Mouse (Mus musculus) bone marrow, adult 2 months (tissue): ENCODE data around the gene Scml4. TPM values are rescaled to one million over a fixed set of nuclear protein-coding genes. Genes with fewer than 3 reads are reported as not detected.

Experiments used
- H3K27ac ChIP-seq: fragments of 200-500 bp; 2 replicates; pipeline ENCODE4 v1.5.1; 2012; ENCODE audit warnings: low read depth, mild to moderate bottlenecking, control low read depth, inconsistent platforms, low read length; ENCODE audit not compliant: control insufficient read depth, poor library complexity, insufficient read depth
- H3K4me1 ChIP-seq: fragments of 200-500 bp; 2 replicates; pipeline ENCODE4 v1.6.1; 2011; ENCODE audit warnings: low read length; ENCODE audit not compliant: control insufficient read depth, insufficient read depth
- H3K4me3 ChIP-seq: fragments of 200-500 bp; replicated peaks from 2 replicates; pipeline ENCODE3; 2011; ENCODE audit warnings: mild to moderate bottlenecking, low read depth, low read length, control low read depth; ENCODE audit not compliant: control insufficient read depth
- CTCF ChIP-seq: fragments of 200-500 bp; IDR thresholded peaks from 2 replicates; pipeline ENCODE4 v1.5.1; 2011; ENCODE audit warnings: low read length, control low read depth; ENCODE audit not compliant: control insufficient read depth, insufficient read depth
- POLR2A ChIP-seq: fragments of 200-500 bp; IDR thresholded peaks from 2 replicates; pipeline ENCODE4 v1.6.1; 2011; ENCODE audit warnings: low read depth, mild to moderate bottlenecking, control low read depth, low read length, borderline replicate concordance; ENCODE audit not compliant: control insufficient read depth
- WGBS: fragments of 180-500 bp; shearing (Covaris S2); methylation state at CpG from one replicate; pipeline ENCODE4 v1.1.7; 2018; 5-methylcytosine and 5-hydroxymethylcytosine counted together
- polyA plus RNA-seq: library from polyadenylated mRNA; stranded (reverse); fragments of >200 nt; gene quantifications from 2 replicates; pipeline ENCODE4 v1.2.4, GENCODE M21; 2011; ENCODE audit warnings: low replicate concordance; ENCODE audit not compliant: missing spikeins, insufficient read depth, insufficient read length

The Scml4 gene
- polyA plus RNA-seq, 1 experiment = 3.7 TPM

DNA sequence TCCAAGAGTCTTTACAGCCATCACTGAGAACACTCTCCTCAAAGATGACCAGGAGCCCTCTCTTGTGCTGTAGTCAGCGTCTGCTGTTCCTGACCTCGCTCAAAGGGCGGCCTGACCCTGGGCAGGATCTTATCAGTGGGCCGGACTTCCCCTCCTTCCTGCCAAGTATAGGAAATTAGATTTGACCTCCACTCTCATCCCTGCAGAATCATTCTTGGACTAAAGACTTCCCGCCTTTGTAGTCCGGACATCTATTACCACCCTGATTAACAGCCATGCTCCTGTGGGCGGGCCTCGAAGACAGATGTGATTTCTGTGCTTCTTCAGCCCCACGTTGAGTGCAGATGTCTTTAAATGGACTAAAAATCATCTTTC lies 91.9 kb downstream of the Scml4 start:
- WGBS = 60% methylated on average over 9 of the region's 9 CpGs
- no peak for TF ChIP-seq POLR2A
- TF ChIP-seq CTCF = no peak
- Histone ChIP-seq H3K4me1 (no peaks in the 10 kb centered on the region), H3K4me3 (no peak overlapping the region), H3K27ac (no peak overlapping the region)

GRCm38 (mm10) chr10:42953601-42954000 lies 93.4 kb downstream of the Scml4 start:
- no peak for TF ChIP-seq POLR2A
- H3K4me1 ChIP-seq = no peaks in the 10 kb centered on the region
- no peak overlapping the region for H3K27ac ChIP-seq
- WGBS = 60% methylated on average over 5 of the region's 5 CpGs
- H3K4me3 ChIP-seq = no peak overlapping the region

DNA sequence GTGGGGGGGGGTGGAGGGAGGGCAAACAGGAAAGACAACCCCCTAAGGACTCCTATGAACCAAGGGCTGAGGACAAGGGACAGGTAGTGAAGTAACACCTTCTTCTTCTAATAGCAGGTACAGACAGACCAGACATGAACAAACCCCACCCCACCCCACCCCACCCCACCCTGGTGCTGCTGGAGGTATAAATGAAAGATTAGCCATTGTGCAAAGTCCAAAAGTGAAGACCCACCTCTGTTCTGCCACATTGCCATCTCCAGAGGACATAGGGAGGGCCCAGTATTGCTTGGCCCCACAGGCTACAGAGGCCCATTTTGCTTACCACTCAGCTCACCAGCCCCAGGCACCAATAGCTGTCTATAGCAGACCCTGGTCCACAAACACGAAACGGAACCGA lies 95.0 kb downstream of the Scml4 start:
- TF ChIP-seq CTCF = no peak
- no peak for TF ChIP-seq POLR2A
- no peak overlapping the region for H3K27ac ChIP-seq
- 82% methylated on average over 3 of the region's 3 CpGs for WGBS
- no peaks in the 10 kb centered on the region for H3K4me1 ChIP-seq
- no peak overlapping the region for H3K4me3 ChIP-seq

DNA sequence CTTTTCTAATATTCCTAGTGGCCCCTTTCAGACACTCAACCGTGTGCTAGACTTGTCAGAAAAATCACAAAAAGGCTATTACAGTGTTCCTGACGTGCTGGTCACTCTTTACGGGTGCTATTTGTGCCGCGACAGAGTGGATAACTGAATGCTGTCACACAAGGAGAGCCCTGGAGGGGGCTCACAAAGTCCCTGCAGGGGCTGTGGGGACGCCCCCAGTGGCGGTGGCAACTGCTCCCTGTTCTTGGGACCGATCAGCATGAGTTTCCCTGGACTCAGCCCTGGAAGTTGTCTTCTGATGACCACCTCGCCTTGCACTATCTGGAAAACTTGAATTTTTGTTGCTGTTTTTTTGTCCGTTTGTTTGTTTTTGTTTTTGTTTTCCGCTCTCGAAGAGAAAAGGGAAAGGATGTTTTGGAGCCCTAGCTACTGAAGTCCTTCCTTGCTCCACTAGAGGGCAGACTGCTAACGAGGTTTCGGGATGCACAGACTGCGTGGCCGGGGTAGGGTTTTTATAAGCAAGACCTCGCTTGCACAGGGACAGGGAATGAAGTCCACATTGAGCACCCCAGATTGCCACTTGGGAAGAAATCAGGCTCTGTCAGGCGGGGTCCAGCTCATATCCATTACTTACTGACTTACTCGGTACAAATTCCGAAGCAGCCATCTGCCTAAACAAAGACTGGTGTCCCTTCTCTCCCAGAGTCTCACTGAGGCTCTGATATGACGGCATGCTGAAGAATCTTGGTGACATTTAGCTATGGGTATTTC lies 97.9 kb downstream of the Scml4 start:
- H3K4me1 ChIP-seq = peaks cover 1% of the 10 kb centered on the region; the same call in 1 of the 2 replicates
- WGBS = 29% methylated on average over 21 of the region's 21 CpGs
- H3K4me3 ChIP-seq = no peak overlapping the region
- peak; percentile 85 for TF ChIP-seq CTCF
- no peak for TF ChIP-seq POLR2A
- H3K27ac ChIP-seq = no peak overlapping the region

GRCm38 (mm10) chr10:42958686-42959085 lies 98.5 kb downstream of the Scml4 start:
- 72% methylated on average over 4 of the region's 4 CpGs for WGBS
- H3K27ac ChIP-seq = no peak overlapping the region
- H3K4me3 ChIP-seq = no peak overlapping the region
- H3K4me1 ChIP-seq = peaks cover 1% of the 10 kb centered on the region; the same call in 1 of the 2 replicates
- TF ChIP-seq CTCF (no peak), POLR2A (no peak)

- WGBS = 67% methylated on average over 6 of the region's 6 CpGs
- Histone ChIP-seq H3K4me3 (no peak overlapping the region), H3K4me1 (peaks cover 1% of the 10 kb centered on the region; the same call in 1 of the 2 replicates), H3K27ac (no peak overlapping the region)
- TF ChIP-seq POLR2A (no peak), CTCF (no peak)
Observed at GRCm38 (mm10) chr10:42961771-42962170, 101.6 kb downstream of the Scml4 start.

GRCm38 (mm10) chr10:42962181-42962601 lies 102.0 kb downstream of the Scml4 start:
- Histone ChIP-seq H3K4me1 (peaks cover 1% of the 10 kb centered on the region; the same call in 1 of the 2 replicates), H3K27ac (peak overlapping the region; percentile 46), H3K4me3 (peak overlapping the region; percentile 61)
- 4% methylated on average over 6 of the region's 6 CpGs for WGBS
- TF ChIP-seq POLR2A (no peak), CTCF (no peak)

- WGBS = 17% methylated on average over 13 of the region's 13 CpGs
- Histone ChIP-seq H3K27ac (peak overlapping the region; percentile 46), H3K4me1 (peaks cover 1% of the 10 kb centered on the region; the same call in 1 of the 2 replicates), H3K4me3 (peak overlapping the region; percentile 61)
- TF ChIP-seq CTCF = no peak
- no peak for TF ChIP-seq POLR2A
Observed at GRCm38 (mm10) chr10:42962655-42963054, 102.5 kb downstream of the Scml4 start.
